Mouse (Mus musculus): ENCODE measurements around the gene Ccser1. TPM values are rescaled to one million over a fixed set of nuclear protein-coding genes. Genes with fewer than 3 reads are reported as not detected.

The Ccser1 gene
- polyA plus RNA-seq, 1 experiment from 2014 or later, result 4.5 TPM

DNA sequence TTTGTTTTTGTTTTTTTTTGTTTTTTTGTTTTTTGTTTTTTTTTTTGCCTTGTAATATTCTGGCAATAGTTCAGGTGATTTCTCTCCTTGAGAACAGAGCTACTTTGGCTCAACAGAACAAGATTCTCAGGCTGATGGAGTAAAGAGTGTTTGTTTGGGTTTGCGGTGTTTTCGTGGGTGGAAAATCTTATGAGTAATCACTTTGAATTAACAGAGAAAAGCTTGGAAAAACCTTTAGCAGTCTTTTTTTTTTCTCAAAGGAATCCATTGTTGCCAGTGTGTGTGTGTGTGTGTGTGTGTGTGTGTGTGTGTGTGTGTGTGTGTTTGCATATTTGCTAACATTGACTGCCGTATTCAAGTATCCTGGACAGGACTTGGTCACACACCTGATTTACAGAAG lies 81.3 kb downstream of the Ccser1 start:
- H3K36me3 ChIP-seq (ENCODE audit: control insufficient read depth, insufficient read depth, low read length), result no peaks in the 10 kb centered on the region
- H3K9ac ChIP-seq (ENCODE audit: low read length), result no peak overlapping the region
- no peak for ATAC-seq (ENCODE audit: insufficient read depth, low FRiP score)
- H3K4me3 ChIP-seq (replicated peaks; ENCODE audit: low read length), result no peak overlapping the region
- no peaks in the 10 kb centered on the region for H3K4me1 ChIP-seq (ENCODE audit: control insufficient read depth, insufficient read depth, low read length)
- no peaks in the 10 kb centered on the region for H3K9me3 ChIP-seq (replicated peaks; ENCODE audit: control insufficient read depth, low read length)
- H3K4me2 ChIP-seq (ENCODE audit: low read depth, low read length), result no peak overlapping the region
- 83% methylated on average over 3 of the region's 3 CpGs for WGBS
- no peak overlapping the region for H3K27ac ChIP-seq (ENCODE audit: low read length)
- H3K27me3 ChIP-seq (ENCODE audit: control insufficient read depth, insufficient read depth, low read length), result no peaks in the 10 kb centered on the region

DNA sequence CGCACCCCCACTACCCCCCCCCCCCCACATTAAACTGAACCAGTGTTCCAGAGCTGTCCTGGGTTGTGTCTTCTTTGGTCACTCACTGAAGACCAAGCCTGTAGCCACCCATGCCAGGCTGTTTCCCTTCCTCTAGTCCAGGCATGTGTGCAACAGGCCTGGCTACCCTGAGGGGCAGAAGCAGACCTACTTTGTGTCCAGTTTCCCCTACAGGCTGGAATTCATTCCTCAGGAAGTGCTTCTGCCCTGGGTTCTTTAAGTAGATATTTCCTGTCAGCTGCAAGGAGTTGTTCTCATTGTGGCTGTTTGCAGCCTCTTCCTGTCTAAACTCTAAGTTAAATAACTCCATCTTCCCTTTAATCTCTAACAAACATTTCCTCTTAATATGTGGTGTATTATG lies 82.3 kb downstream of the Ccser1 start:
- WGBS, result 38% methylated on average over 1 of the region's 1 CpGs
- no peak overlapping the region for H3K27ac ChIP-seq (ENCODE audit: low read length)
- no peak for ATAC-seq (ENCODE audit: insufficient read depth, low FRiP score)

DNA sequence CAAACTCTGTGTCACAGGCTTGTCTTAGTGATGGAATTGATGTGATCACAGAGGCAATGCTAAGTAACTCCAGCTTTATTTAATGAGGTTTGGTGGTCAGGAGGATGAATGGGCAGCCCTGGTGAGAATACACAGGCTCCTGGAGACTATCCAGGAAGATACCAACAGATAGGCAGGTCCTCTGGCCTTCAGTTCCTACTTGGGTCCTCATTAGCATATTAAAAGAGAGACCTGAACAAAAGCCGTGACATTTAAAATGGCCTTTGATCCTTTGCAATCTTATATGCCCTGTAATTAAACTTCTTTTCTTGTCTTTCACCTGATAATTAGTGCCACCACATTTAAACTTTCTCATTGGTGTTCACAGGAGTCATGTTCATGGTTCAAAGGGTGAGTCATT lies 83.2 kb downstream of the Ccser1 start:
- Histone ChIP-seq H3K4me2 (ENCODE audit: low read depth, low read length) (no peak overlapping the region), H3K27ac (ENCODE audit: low read length) (no peak overlapping the region), H3K9me3 (replicated peaks; ENCODE audit: control insufficient read depth, low read length) (no peaks in the 10 kb centered on the region), H3K4me3 (replicated peaks; ENCODE audit: low read length) (no peak overlapping the region), H3K27me3 (ENCODE audit: control insufficient read depth, insufficient read depth, low read length) (no peaks in the 10 kb centered on the region), H3K9ac (ENCODE audit: low read length) (no peak overlapping the region), H3K4me1 (ENCODE audit: control insufficient read depth, insufficient read depth, low read length) (no peaks in the 10 kb centered on the region), H3K36me3 (ENCODE audit: control insufficient read depth, insufficient read depth, low read length) (no peaks in the 10 kb centered on the region)
- WGBS, result 53% methylated on average over 1 of the region's 1 CpGs
- no peak for ATAC-seq (ENCODE audit: insufficient read depth, low FRiP score)

More for the DNA sequence above, 82.3 kb downstream of the Ccser1 start:
- no peaks in the 10 kb centered on the region for H3K9me3 ChIP-seq (replicated peaks; ENCODE audit: control insufficient read depth, low read length)
- H3K27me3 ChIP-seq (ENCODE audit: control insufficient read depth, insufficient read depth, low read length), result no peaks in the 10 kb centered on the region
- no peak overlapping the region for H3K9ac ChIP-seq (ENCODE audit: low read length)
- H3K36me3 ChIP-seq (ENCODE audit: control insufficient read depth, insufficient read depth, low read length), result no peaks in the 10 kb centered on the region
- H3K4me3 ChIP-seq (replicated peaks; ENCODE audit: low read length), result no peak overlapping the region
- no peaks in the 10 kb centered on the region for H3K4me1 ChIP-seq (ENCODE audit: control insufficient read depth, insufficient read depth, low read length)
- H3K4me2 ChIP-seq (ENCODE audit: low read depth, low read length), result no peak overlapping the region

DNA sequence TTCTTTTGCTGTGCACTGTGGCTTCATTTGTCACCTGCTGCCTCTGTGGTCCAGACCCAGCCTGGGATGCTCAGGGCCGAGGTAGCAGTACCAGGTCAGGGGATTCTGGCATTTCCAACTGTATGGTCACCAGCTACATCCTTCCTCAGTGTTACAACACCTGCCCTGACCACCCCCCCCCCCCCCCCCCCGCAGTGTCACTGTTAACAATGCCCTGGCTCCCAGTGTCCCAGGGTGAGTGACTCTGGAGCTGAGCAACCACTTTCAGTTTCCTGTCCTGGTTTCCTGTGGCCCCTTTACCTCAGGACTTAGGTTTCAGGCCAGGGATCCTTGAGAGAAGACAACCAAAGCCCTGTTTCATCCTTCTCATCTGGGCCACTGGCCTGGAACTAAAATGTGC lies 90.9 kb downstream of the Ccser1 start:
- no peak for ATAC-seq (ENCODE audit: insufficient read depth, low FRiP score)
- 85% methylated on average over 1 of the region's 2 CpGs for WGBS
- H3K4me3 ChIP-seq (replicated peaks; ENCODE audit: low read length), result no peak overlapping the region
- H3K36me3 ChIP-seq (ENCODE audit: control insufficient read depth, insufficient read depth, low read length), result no peaks in the 10 kb centered on the region
- no peaks in the 10 kb centered on the region for H3K27me3 ChIP-seq (ENCODE audit: control insufficient read depth, insufficient read depth, low read length)
- H3K4me2 ChIP-seq (ENCODE audit: low read depth, low read length), result no peak overlapping the region
- H3K9me3 ChIP-seq (replicated peaks; ENCODE audit: control insufficient read depth, low read length), result no peaks in the 10 kb centered on the region
- no peak overlapping the region for H3K27ac ChIP-seq (ENCODE audit: low read length)
- no peak overlapping the region for H3K9ac ChIP-seq (ENCODE audit: low read length)
- no peaks in the 10 kb centered on the region for H3K4me1 ChIP-seq (ENCODE audit: control insufficient read depth, insufficient read depth, low read length)

DNA sequence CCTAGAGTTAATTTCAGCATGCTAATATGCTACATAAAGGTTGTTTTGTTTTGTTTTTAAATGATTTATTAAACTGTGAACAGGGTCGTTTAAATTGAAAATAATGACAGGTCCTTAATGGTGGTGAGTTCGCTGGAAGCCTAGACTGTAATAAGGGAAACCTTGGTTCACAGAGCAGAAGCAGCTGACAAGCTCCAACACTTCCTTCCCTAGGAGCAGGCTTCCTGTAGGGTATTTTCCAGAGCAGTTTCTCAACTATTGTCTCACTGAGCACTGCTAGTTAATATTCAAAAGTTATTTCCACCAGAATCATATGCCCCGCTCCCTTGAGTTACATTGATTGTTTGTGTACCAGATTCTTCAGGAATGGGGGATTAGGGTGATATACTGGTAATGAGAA lies 93.3 kb downstream of the Ccser1 start:
- Histone ChIP-seq H3K9me3 (replicated peaks; ENCODE audit: control insufficient read depth, low read length) (no peaks in the 10 kb centered on the region), H3K9ac (ENCODE audit: low read length) (no peak overlapping the region), H3K27me3 (ENCODE audit: control insufficient read depth, insufficient read depth, low read length) (no peaks in the 10 kb centered on the region), H3K4me2 (ENCODE audit: low read depth, low read length) (no peak overlapping the region), H3K36me3 (ENCODE audit: control insufficient read depth, insufficient read depth, low read length) (no peaks in the 10 kb centered on the region), H3K4me1 (ENCODE audit: control insufficient read depth, insufficient read depth, low read length) (no peaks in the 10 kb centered on the region), H3K4me3 (replicated peaks; ENCODE audit: low read length) (no peak overlapping the region), H3K27ac (ENCODE audit: low read length) (no peak overlapping the region)
- ATAC-seq (ENCODE audit: insufficient read depth, low FRiP score), result no peak
- WGBS, result 60% methylated on average over 3 of the region's 3 CpGs

DNA sequence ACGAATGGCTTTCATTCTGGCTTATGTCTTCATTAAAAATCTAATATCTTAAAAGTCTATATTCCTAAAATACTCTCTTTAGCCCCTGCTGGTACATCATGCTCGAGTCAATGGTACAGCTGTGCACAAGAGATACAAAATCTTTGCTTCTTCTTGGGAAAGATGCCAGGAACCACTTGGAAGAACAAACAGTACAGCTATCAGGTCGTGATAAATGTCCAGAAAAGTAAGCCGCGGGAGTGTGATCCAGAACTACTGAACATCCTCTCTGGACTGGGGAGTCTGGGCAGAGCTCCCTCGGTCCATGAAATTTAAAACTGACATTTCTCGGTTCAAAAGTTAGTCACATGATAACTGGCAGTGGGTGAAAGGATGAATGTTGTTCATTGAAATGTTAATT lies 99.4 kb downstream of the Ccser1 start:
- Histone ChIP-seq H3K27ac (ENCODE audit: low read length) (no peak overlapping the region), H3K36me3 (ENCODE audit: control insufficient read depth, insufficient read depth, low read length) (no peaks in the 10 kb centered on the region), H3K4me1 (ENCODE audit: control insufficient read depth, insufficient read depth, low read length) (no peaks in the 10 kb centered on the region), H3K4me2 (ENCODE audit: low read depth, low read length) (no peak overlapping the region), H3K27me3 (ENCODE audit: control insufficient read depth, insufficient read depth, low read length) (no peaks in the 10 kb centered on the region), H3K4me3 (replicated peaks; ENCODE audit: low read length) (no peak overlapping the region), H3K9me3 (replicated peaks; ENCODE audit: control insufficient read depth, low read length) (no peaks in the 10 kb centered on the region), H3K9ac (ENCODE audit: low read length) (no peak overlapping the region)
- ATAC-seq (ENCODE audit: insufficient read depth, low FRiP score), result no peak
- 39% methylated on average over 7 of the region's 7 CpGs for WGBS

DNA sequence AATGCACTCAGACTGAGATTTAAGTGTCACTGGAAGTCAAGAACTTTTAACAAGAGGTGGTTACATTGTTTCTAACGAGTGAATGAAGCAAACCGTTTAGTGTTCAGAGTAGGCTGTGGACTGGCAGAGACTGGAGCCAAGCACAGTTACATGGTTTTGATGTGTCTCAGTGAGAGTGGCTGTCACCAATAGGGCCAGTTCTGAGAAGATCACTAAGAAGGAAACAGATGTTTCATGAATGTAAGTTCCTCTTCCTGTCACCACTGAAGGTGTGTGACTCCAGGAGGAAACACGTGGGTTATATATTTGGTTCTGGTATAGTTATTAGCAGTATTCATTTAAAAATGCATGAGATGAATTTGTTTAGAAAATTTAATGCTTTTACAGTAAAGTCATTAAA lies 112.8 kb downstream of the Ccser1 start:
- H3K9me3 ChIP-seq (replicated peaks; ENCODE audit: control insufficient read depth, low read length), result no peaks in the 10 kb centered on the region
- WGBS, result 83% methylated on average over 3 of the region's 3 CpGs
- H3K9ac ChIP-seq (ENCODE audit: low read length), result no peak overlapping the region
- no peaks in the 10 kb centered on the region for H3K4me1 ChIP-seq (ENCODE audit: control insufficient read depth, insufficient read depth, low read length)
- H3K27ac ChIP-seq (ENCODE audit: low read length), result no peak overlapping the region
- no peak for ATAC-seq (ENCODE audit: insufficient read depth, low FRiP score)
- H3K4me2 ChIP-seq (ENCODE audit: low read depth, low read length), result no peak overlapping the region
- H3K27me3 ChIP-seq (ENCODE audit: control insufficient read depth, insufficient read depth, low read length), result no peaks in the 10 kb centered on the region
- H3K36me3 ChIP-seq (ENCODE audit: control insufficient read depth, insufficient read depth, low read length), result no peaks in the 10 kb centered on the region
- H3K4me3 ChIP-seq (replicated peaks; ENCODE audit: low read length), result no peak overlapping the region

DNA sequence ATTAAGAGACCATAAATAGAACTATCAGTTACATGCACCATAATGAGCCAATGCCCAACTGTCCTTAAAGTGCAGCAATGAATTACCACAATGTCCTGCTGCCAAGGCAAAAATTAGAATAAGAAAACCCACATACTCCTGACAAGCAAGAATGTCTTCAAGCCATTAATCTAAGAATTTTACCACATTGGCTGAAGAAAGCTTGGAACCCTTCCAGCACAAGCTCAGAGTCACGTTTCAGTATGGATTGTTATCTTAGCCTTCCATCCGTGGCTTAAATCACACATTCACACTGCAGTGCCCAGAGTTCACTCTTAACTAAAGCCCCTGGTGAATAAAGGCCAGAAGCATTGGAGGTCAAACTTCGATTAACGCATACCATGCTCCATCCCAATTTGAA lies 115.4 kb downstream of the Ccser1 start:
- H3K36me3 ChIP-seq (ENCODE audit: control insufficient read depth, insufficient read depth, low read length), result no peaks in the 10 kb centered on the region
- WGBS, result 41% methylated on average over 4 of the region's 4 CpGs

DNA sequence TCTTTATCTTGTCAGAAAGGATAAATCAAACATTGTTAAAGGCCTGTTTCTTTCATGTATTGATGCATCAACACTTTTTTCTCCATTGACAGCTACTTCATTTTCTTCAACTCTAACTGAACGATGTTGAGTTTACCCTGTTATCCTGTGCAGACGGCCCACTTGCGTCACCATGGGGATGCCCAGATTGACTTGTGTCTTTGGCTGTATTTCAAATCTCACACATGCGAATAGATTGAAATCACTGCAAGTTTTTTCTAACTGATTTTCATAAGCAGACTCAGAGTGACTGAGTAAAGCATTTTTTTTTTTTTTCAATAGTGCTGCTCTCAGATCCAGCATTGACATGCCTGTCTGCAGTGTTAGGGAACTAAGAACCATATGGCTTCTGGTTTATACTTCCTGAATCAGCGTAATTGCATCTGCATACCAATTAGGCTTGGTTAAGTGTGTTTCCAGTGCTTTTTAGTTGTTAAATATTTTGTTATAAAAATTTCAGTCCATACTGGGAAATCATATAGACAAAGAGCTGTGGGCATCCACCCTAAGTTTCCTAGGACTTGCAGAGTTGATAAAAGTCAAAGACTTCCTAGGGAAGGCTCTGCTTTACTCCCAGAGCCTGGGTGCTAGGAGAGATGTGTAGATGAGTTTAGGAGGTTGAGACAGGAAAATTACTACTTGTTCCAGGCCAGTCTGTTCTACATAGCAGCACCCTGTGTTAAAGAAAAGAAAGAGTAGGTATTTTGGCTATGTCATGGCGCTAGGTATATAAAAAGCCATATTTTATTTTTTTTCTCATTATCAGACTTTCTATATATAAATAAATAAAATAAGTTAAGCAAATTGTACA lies 116.3 kb downstream of the Ccser1 start:
- Histone ChIP-seq H3K4me1 (ENCODE audit: control insufficient read depth, insufficient read depth, low read length) (no peaks in the 10 kb centered on the region), H3K36me3 (ENCODE audit: control insufficient read depth, insufficient read depth, low read length) (no peaks in the 10 kb centered on the region), H3K27ac (ENCODE audit: low read length) (no peak overlapping the region), H3K9me3 (replicated peaks; ENCODE audit: control insufficient read depth, low read length) (no peaks in the 10 kb centered on the region), H3K4me2 (ENCODE audit: low read depth, low read length) (no peak overlapping the region), H3K9ac (ENCODE audit: low read length) (no peak overlapping the region), H3K27me3 (ENCODE audit: control insufficient read depth, insufficient read depth, low read length) (no peaks in the 10 kb centered on the region), H3K4me3 (replicated peaks; ENCODE audit: low read length) (no peak overlapping the region)
- WGBS, result 73% methylated on average over 6 of the region's 6 CpGs
- ATAC-seq (ENCODE audit: insufficient read depth, low FRiP score), result no peak

More for the DNA sequence above, 115.4 kb downstream of the Ccser1 start:
- no peaks in the 10 kb centered on the region for H3K4me1 ChIP-seq (ENCODE audit: control insufficient read depth, insufficient read depth, low read length)
- no peak overlapping the region for H3K4me3 ChIP-seq (replicated peaks; ENCODE audit: low read length)
- no peak overlapping the region for H3K4me2 ChIP-seq (ENCODE audit: low read depth, low read length)
- no peak overlapping the region for H3K9ac ChIP-seq (ENCODE audit: low read length)
- no peak overlapping the region for H3K27ac ChIP-seq (ENCODE audit: low read length)
- H3K27me3 ChIP-seq (ENCODE audit: control insufficient read depth, insufficient read depth, low read length), result no peaks in the 10 kb centered on the region
- ATAC-seq (ENCODE audit: insufficient read depth, low FRiP score), result no peak
- no peaks in the 10 kb centered on the region for H3K9me3 ChIP-seq (replicated peaks; ENCODE audit: control insufficient read depth, low read length)

All from stomach, embryonic 16.5 days (tissue).